Mouse (Mus musculus) kidney, postnatal 10 days (tissue): ENCODE data around the gene Tmem106c.

Experiments used
- DNase-seq: peaks from one replicate; pipeline ENCODE4 v3.0.0; 2021; ENCODE audit warnings: mixed read lengths

Tmem106c gene

DNA sequence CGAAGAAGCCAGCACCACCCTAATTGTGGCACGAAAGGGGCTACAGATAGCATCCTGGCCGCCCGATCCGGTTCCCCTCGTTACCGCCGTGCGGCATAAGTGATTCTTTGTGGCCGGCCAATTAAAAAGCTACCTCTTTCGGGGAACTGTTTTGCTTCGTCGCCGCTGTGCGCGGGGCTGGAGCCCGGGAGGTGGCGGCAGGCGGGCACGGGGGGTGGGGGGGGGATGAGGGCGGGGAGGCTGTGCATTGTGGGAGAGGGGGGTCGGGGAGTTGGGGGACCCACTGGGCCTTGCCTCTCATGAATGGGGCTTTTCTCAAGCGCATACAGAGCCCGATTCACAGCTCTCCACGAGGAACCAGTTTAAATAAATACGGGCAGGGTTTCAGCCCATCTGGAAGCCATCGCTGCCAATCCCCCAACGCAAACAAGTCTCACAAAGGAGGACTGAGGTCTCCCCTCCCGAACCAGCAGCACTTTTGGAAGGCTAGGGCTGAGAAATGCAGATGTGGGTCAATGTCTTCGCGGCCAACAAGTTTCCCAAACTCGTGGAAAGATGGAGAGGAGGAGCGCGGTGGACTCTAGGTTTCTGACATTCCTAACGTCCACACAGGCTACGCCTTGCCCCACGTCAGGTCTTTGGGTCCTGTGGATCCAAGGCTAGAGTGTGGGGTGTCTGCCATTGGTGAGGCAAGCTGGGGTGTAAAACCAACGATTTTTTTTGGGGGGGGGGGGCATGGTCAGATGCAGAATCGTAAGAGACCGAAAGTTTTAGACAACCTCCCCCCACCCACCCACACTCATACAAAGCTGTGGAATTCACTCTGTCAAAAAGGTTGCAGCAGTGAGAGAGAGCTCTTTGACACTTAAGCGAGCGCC lies 38.4 kb downstream of the Tmem106c start:
- no peak for DNase-seq

DNA sequence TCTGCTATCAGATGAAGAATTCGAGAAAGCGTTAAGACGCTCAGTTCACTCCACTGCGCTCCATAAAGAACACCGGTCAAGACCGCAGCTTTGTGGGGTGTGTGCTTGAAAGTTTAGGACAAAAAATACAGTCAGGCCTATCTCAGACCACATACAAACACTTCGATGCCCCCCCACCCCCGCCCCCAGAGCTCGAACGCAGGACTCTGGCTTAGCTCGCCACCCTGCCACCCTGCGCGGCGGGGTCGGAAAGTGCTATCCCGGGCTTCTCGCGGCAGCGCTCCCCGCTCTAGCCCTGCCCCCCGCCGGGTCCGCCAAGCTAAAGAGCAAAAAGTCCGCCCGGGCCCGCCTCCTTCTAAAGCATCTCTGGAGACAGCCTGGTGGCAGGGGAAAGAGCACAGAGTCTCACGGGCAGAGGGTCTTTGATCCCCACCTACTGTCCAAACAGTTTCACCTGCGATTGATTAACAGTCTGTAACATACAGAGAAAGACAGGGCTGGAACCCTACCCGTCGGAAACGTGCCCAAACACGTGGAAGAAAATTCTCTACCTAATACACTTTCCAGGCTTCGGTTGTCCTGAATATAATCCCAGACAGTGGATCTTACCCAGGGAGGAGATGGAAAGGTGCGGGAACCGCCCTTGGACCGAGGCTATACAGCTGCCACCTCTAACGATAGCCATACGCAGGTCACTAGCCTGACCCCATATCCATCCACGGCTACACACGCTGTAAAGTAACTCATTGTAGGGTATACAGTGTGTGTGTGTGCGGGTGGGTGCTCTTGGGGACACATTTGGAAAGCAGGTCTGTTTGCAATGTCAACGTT lies 39.2 kb downstream of the Tmem106c start:
- peak; percentile 60 for DNase-seq

GRCm38 (mm10) chr15:98003822-98004739 lies 40.1 kb downstream of the Tmem106c start, which contains the start of gene Col2a1:
Gene Col2a1 (minus strand): TSS chr15:98004695.
- peak; percentile 27 for DNase-seq

DNA sequence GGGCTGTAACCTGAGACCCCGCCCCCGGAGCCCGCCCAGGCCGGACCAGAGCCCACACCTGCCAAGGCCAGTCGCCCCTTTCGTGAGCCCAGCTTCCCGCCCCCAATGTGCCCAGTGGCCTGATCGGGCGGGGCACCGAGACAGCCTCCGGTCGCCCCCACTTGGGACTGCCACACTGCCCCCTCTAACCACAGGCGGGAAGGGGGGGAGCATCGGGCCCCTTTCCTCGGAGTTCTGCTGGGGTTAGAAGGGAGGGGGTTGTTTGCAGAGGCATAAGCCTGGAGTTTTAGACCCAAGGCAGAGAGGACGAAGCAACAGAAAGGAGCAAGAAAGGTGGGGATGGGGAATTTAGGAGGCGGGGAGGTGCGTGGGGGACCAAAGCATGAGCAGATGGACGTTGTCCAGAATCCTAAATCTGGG lies 40.8 kb downstream of the Tmem106c start:
- DNase-seq, result no peak

- no peak for DNase-seq
Measured at GRCm38 (mm10) chr15:98005181-98005580, 41.2 kb downstream of the Tmem106c start.

- DNase-seq, result no peak
Measured at GRCm38 (mm10) chr15:98012810-98013209, 48.8 kb downstream of the Tmem106c start.

GRCm38 (mm10) chr15:98017925-98018324 lies 53.9 kb downstream of the Tmem106c start:
- DNase-seq, result no peak

DNA sequence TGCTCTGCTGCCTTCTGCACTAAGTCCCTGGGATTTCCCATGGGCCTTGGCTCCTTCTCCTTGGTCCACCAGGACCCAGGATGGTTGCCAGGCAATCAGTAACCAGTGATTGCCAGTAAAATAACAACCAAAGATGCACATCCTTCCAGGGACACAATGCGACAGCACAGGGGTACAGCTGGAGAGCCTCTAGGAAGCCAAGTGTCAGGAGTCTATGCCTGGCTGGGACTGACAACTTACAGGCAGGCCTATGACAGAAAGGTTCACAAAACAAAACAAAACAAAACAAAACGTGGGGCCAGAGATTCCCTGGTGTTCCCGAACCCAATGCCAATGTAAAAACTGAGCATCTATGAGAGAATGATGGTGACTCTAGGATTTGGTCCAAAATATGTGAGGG lies 55.0 kb downstream of the Tmem106c start:
- DNase-seq, result no peak
